Mouse (Mus musculus) ES-Bruce4 (cell line): ENCODE data around the gene Il31ra. TPM values are rescaled to one million over a fixed set of nuclear protein-coding genes. Genes with fewer than 3 reads are reported as not detected.
"Not testable (repeated sequence)": the region's sequence is repeated elsewhere in the genome, so short reads cannot be mapped to it uniquely, and the experiment has no call there.

Experiments
- H3K27ac ChIP-seq: 2 replicates; pipeline ENCODE4 v1.5.1; 2012; ENCODE audit warnings: low read length, inconsistent platforms; ENCODE audit not compliant: insufficient read depth
- H3K27me3 ChIP-seq: 2 replicates; pipeline ENCODE4 v1.6.1; 2012; ENCODE audit warnings: mild to moderate bottlenecking, low read length, inconsistent platforms; ENCODE audit not compliant: control insufficient read depth, poor library complexity, insufficient read depth, severe bottlenecking
- H3K36me3 ChIP-seq: 2 replicates; pipeline ENCODE4 v1.6.1; 2012; ENCODE audit warnings: inconsistent platforms, mild to moderate bottlenecking, low read length, moderate library complexity; ENCODE audit not compliant: control insufficient read depth, poor library complexity, insufficient read depth, severe bottlenecking
- H3K4me1 ChIP-seq: one replicate; pipeline ENCODE4 v1.8.1; 2011; ENCODE audit warnings: low read length; ENCODE audit not compliant: control insufficient read depth, insufficient read depth
- H3K4me3 ChIP-seq: 2 replicates; pipeline ENCODE4 v1.5.1; 2011; ENCODE audit warnings: low read depth, mild to moderate bottlenecking, low read length
- H3K9ac ChIP-seq: 2 replicates; pipeline ENCODE4 v1.6.1; 2012; ENCODE audit warnings: low read depth, mild to moderate bottlenecking, inconsistent platforms; ENCODE audit not compliant: poor library complexity, severe bottlenecking
- H3K9me3 ChIP-seq: replicated peaks from 2 replicates; pipeline ENCODE4 v1.6.1; 2012; ENCODE audit warnings: mild to moderate bottlenecking, low read length, inconsistent platforms; ENCODE audit not compliant: control insufficient read depth, poor library complexity, insufficient read depth, severe bottlenecking
- CTCF ChIP-seq: IDR thresholded peaks from one replicate; pipeline ENCODE4 v1.8.1; 2011; ENCODE audit warnings: low read depth, low read length
- EP300 ChIP-seq: IDR thresholded peaks from 2 replicates; pipeline ENCODE4 v1.6.1; 2011; ENCODE audit warnings: low read depth, low read length; ENCODE audit not compliant: insufficient read depth
- POLR2A ChIP-seq: IDR thresholded peaks from one replicate; pipeline ENCODE4 v1.8.1; 2011; ENCODE audit warnings: low read length; ENCODE audit not compliant: insufficient read depth
- polyA plus RNA-seq: library from polyadenylated mRNA; stranded (reverse); fragments of >200 nt; gene quantifications from 2 replicates; pipeline ENCODE4 v1.2.4, GENCODE M21; 2011; ENCODE audit warnings: low read depth; ENCODE audit not compliant: missing spikeins, insufficient read depth, insufficient read length

The Il31ra gene
- not detected in 2 replicates for polyA plus RNA-seq

- not testable (repeated sequence) for H3K4me1 ChIP-seq, H3K27ac ChIP-seq, H3K9me3 ChIP-seq, H3K9ac ChIP-seq, H3K27me3 ChIP-seq, H3K4me3 ChIP-seq, H3K36me3 ChIP-seq
Observed at GRCm38 (mm10) chr13:112594260-112594659, at the start of gene Il31ra. Il31ra (minus strand) TSS chr13:112594360.

GRCm38 (mm10) chr13:112642897-112643296 lies 48.7 kb upstream of the Il31ra start:
- Histone ChIP-seq H3K27me3 (no peaks in the 10 kb centered on the region), H3K4me3 (no peak overlapping the region), H3K9me3 (no peaks in the 10 kb centered on the region), H3K9ac (no peak overlapping the region), H3K27ac (no peak overlapping the region), H3K4me1 (no peaks in the 10 kb centered on the region), H3K36me3 (no peaks in the 10 kb centered on the region)
- TF ChIP-seq EP300, result no peak
- no peak for TF ChIP-seq POLR2A
- TF ChIP-seq CTCF, result no peak

- no peak overlapping the region for H3K27ac ChIP-seq
- no peak overlapping the region for H3K4me3 ChIP-seq
- H3K27me3 ChIP-seq, result no peaks in the 10 kb centered on the region
- no peaks in the 10 kb centered on the region for H3K9me3 ChIP-seq
- no peak for TF ChIP-seq POLR2A
- TF ChIP-seq EP300, result no peak
- H3K36me3 ChIP-seq, result no peaks in the 10 kb centered on the region
- no peaks in the 10 kb centered on the region for H3K4me1 ChIP-seq
- no peak overlapping the region for H3K9ac ChIP-seq
Observed at GRCm38 (mm10) chr13:112639111-112639510, 45.0 kb upstream of the Il31ra start.

- no peak for TF ChIP-seq POLR2A
- no peak for TF ChIP-seq EP300
- TF ChIP-seq CTCF, result no peak
- no peaks in the 10 kb centered on the region for H3K27me3 ChIP-seq
- H3K9me3 ChIP-seq, result no peaks in the 10 kb centered on the region
- H3K4me3 ChIP-seq, result no peak overlapping the region
- no peak overlapping the region for H3K27ac ChIP-seq
- no peak overlapping the region for H3K9ac ChIP-seq
- H3K36me3 ChIP-seq, result no peaks in the 10 kb centered on the region
- H3K4me1 ChIP-seq, result no peaks in the 10 kb centered on the region
Observed at GRCm38 (mm10) chr13:112636498-112636897, 42.3 kb upstream of the Il31ra start.

GRCm38 (mm10) chr13:112635174-112635837 lies 41.1 kb upstream of the Il31ra start:
- no peak for TF ChIP-seq CTCF
- TF ChIP-seq EP300, result no peak
- TF ChIP-seq POLR2A, result no peak
- no peaks in the 10 kb centered on the region for H3K36me3 ChIP-seq
- H3K9me3 ChIP-seq, result no peaks in the 10 kb centered on the region
- H3K27ac ChIP-seq, result no peak overlapping the region
- H3K4me3 ChIP-seq, result no peak overlapping the region
- no peaks in the 10 kb centered on the region for H3K4me1 ChIP-seq
- H3K9ac ChIP-seq, result no peak overlapping the region
- no peaks in the 10 kb centered on the region for H3K27me3 ChIP-seq

GRCm38 (mm10) chr13:112625566-112625965 lies 31.4 kb upstream of the Il31ra start:
- Histone ChIP-seq H3K27ac (no peak overlapping the region), H3K9ac (no peak overlapping the region), H3K4me1 (no peaks in the 10 kb centered on the region), H3K36me3 (no peaks in the 10 kb centered on the region), H3K27me3 (no peaks in the 10 kb centered on the region), H3K9me3 (no peaks in the 10 kb centered on the region), H3K4me3 (no peak overlapping the region)
- no peak for TF ChIP-seq EP300
- TF ChIP-seq CTCF, result no peak
- no peak for TF ChIP-seq POLR2A
